Mouse (Mus musculus) cerebellum, postnatal 4 days (tissue): ENCODE data around the gene Tspan18.

Source experiments
- DNase-seq, 2 experiments: peaks; one replicate each; pipeline ENCODE4 v3.0.0; 2022; ENCODE audit warnings: low spot score in 2 of 2, mixed read lengths in 1 of 2

The Tspan18 gene

DNA sequence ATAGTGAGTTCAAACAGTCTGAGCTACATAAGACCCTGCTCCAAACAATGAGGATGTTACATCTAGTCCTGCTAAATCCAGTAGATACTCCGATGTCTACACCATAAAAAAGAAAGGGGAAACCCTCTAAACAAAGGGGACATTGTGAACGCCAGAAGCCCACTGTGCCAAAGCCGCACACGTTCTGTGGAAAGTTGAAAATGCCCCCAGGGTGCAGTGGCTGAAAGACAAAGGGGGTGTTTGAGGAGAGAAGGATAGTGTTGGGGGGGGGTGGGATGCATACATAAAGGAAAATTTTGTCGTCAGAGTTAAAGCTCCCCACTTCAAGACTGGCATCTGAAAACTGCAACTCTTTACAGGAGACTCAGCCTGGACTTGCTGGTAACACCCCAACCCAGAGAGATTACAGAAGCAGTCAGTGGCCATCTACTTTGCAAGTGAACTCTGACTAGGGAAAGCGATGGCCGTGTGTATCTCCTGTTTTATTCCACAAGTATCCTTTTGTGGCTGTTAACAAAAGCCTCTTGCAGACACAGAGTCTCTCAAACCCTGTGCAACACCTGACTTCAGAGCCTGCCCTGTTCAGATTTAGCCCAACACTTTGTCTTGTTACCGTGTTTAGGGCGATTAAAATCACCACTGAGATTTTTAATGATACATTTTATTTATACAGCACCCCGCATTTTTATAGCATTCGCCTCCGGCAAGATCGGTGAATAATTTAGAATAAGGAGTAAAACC lies 42.9 kb downstream of the Tspan18 start:
- DNase-seq: no peak

DNA sequence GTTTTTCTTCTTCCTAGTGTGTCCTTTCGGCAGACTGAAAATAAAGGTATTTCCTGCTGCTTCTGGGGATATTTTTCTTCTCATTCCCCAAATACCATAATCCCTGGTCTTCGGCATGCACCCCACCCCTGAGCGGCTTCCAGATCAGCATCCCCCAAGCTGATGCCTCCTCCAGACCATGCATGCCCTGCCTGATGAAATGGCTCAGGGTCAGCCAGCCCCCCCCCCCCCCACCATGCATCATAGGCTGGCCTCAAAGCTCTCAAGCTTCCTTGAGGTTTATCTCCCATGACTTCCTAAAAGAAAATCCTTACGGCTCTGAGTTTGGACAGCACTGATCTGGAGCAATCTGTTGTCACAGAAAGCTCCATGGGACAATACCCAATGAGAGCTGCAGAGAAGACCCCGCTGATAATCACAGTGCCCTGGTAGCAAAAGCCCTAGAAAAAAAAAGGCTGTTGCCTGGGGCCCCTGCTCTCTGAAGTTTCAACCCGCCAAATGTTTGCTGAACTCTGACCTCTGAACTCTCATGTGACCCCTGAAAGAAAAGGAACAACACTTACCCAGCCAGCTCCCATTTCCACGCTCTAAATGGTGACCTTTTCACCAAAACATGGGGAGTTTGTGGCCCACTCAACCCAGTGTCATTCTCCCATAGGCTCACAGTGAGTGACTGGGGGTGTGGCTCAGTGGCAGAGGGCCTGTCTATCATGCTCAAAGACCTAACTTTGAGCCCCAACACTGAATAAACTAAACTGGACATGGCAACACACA lies 43.8 kb downstream of the Tspan18 start:
- no peak for DNase-seq

DNA sequence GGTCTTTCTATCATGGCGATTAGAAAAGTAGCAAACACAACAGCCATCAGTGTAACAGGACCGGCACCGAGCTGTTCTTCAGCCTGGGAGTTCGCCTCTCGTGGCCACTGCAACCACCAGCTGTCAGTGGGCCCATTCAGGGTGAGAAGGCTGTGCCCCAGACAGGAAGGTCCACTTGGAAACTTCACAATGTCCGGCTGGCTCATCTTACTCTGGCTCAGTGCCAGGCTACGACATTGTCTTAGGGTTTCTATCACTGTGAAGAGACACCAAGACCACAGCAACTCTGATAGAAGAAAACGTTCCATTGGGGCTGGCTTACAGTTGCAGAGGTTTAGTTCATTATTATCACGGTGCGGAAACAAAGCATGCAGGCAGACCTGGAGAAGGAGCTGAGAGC lies 45.1 kb downstream of the Tspan18 start:
- DNase-seq: no peak

- no peak for DNase-seq
Observed at GRCm38 (mm10) chr2:93287348-93287747, 47.0 kb downstream of the Tspan18 start.

DNA sequence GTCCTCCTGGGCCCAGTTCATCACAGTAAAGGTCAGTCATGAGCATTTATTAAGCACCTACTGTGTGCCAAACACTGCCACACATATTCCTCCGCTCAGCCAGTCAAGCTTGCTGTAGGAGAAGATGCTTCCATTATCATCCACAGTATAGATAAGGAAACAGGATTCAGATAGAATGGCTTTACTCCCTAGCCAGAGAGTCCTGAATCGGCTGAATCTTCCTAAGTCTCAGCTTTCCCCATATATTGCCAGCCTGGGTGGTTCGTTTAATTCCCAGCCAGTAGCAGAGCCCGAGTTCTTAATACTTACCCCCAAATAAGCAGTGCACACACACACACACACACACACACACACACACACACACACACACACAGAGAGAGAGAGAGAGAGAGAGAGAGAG lies 47.6 kb downstream of the Tspan18 start:
- no peak for DNase-seq

- DNase-seq: no peak
Observed at GRCm38 (mm10) chr2:93286321-93286720, 48.0 kb downstream of the Tspan18 start.

DNA sequence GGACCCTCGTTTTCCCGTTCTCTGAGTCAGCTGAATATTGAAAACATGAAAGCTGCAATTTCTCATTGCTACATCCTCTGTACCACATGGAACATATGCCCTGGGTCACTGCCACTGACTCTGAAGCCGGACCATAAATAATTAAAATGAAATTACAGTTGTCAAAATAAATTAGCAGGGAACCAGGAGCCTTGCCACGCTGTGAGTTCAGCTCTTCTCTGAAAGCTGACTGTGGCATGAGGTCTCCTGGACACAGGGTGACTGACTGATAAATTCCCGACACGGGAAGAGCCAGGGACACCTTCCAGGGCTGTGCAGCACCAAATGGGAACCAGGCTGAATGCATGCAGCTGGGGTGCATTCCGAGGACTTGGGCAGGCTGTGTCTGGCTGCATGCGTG lies 48.5 kb downstream of the Tspan18 start:
- no peak for DNase-seq

DNA sequence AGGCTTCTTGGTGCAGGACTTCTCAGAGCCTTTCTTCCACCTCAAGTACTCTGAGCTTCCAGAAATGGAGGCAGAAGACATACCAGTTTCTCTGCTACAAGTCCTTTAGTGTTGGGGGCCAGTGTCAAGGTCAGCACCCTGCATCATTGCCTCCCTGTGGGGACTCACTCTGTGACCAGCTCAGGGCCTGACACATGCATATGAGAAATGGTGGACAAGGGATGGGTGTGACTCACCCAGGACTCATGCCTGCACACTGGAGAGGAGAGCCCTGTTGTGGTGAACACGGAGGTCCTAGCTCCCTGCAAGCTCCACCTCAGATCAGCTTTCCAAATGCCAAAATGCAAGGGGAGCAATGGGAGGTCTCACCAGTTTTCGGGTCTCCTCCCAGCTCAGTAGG lies 49.7 kb downstream of the Tspan18 start:
- DNase-seq: no peak

DNA sequence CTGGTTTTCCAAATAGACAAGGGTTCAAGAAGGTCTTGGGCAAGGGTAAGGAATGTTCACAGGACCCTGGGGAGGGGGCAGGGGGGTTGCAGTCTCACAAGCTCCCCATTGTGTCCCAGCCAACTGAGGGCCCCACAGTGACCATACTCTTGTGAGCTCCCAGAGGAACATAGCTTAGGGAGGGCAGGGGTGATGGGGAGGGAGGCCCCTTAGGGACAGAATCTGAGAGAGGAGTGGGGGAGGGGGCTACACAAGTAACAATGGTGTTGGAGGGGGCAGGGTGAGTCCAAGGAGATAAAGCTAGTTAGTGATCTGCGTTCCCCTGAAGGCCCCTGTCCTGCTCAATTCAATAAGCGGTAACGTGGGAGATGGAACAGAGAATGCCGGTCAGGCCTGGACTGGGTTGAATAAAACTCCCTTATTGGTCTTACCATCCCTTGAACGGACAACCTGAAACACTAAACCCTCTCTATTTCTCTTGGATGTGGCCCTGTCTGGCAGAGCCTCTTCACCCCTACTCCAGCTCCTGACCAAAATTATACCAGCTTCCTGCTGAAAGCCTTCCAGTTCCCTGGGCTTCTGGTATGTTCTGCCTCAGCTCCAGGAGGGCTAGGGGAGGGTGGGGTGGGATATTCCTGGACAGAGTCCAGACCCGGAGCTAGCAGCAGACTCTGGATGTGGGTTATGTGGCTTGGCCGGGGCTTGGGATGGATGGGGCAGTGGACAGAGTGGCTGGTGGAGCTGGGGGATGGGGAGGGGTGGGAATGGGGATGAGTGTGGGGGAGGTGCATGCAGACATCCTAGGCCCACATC lies 50.6 kb downstream of the Tspan18 start:
- DNase-seq: no peak

- no peak for DNase-seq
Observed at GRCm38 (mm10) chr2:93282636-93283035, 51.7 kb downstream of the Tspan18 start.

- DNase-seq: no peak
Observed at GRCm38 (mm10) chr2:93281466-93281865, 52.8 kb downstream of the Tspan18 start.

- no peak for DNase-seq
Observed at GRCm38 (mm10) chr2:93280117-93280620, 54.1 kb downstream of the Tspan18 start.

- no peak for DNase-seq
Observed at GRCm38 (mm10) chr2:93278181-93278975, 55.9 kb downstream of the Tspan18 start.

DNA sequence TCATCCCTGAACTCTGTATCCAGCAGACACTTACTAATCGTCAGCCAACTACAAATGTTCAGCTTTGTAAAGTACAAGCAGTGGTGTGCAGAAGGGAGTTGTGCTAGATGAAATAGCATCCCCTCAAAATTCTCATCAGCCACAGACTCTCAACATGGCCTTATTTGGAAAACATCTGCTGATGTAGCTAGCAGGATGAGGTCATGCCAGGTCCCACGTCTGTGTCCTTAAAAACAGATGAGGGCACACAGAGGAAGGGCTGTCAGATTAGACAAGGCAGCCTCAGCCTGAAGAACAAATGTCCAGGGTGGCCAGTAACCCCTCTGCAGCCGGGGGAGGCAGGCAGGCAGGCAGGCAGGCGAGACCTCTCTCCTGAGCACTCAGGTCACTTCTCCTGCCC lies 56.8 kb downstream of the Tspan18 start:
- DNase-seq: no peak

DNA sequence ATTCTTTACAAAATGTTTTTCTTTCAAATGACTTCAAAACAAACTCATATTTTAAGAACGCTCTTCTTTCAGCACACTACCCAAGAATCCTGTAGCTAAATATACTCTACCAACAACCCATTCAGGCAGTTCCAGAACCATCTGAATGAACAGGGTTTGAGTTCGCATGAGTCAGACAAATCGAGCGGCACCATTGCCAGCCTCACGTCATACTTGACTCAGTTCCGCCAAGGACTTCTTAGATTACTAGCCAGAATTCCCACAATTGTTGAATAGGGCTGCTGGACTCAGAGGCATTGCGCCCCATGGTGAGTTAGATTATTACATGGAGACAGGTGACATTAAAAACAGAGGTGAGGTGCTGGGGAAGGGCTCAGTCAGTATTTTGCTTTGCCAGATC lies 58.3 kb downstream of the Tspan18 start:
- DNase-seq: no peak

DNA sequence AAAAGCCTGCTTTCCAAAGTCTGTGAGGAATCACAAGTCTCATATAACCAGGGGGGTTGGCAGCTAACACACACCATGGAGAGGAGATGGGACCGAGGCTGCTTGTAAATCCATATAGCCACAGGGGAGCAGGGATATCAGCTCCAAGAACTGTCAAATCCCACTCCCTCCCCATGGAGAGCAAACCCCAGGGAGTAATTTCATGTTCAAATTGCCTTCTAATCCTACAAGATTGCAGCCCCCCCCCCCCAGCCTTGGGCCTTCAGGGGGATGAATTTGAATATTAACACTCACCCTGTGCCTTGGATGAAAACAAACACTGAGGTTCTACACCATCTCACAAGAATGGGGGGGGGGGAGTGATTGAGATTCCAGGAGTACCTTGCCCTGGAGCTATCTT lies 60.4 kb downstream of the Tspan18 start:
- no peak for DNase-seq

DNA sequence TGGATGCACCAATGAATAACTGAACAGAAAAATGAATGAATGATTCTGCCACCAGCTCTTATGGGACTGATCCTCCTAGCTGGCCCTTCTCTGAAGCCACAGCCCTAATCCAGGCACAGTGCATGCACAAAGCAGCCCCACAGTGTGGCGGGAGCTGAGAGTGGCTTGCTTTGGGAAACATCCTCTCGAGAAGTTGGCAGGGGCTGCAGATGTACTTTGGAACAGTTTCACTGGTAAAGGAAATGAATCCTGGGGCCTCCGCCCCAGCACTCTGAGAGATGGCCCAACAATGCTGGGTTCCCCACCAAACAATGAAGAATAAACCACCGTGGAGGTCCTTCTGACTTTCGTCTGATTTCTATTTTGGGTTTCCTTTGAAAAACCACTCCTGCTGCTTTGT lies 64.2 kb downstream of the Tspan18 start:
- no peak for DNase-seq

- no peak for DNase-seq
Observed at GRCm38 (mm10) chr2:93269611-93270010, 64.7 kb downstream of the Tspan18 start.

GRCm38 (mm10) chr2:93268711-93269270 lies 65.5 kb downstream of the Tspan18 start:
- no peak for DNase-seq

GRCm38 (mm10) chr2:93267791-93268190 lies 66.5 kb downstream of the Tspan18 start:
- no peak for DNase-seq

DNA sequence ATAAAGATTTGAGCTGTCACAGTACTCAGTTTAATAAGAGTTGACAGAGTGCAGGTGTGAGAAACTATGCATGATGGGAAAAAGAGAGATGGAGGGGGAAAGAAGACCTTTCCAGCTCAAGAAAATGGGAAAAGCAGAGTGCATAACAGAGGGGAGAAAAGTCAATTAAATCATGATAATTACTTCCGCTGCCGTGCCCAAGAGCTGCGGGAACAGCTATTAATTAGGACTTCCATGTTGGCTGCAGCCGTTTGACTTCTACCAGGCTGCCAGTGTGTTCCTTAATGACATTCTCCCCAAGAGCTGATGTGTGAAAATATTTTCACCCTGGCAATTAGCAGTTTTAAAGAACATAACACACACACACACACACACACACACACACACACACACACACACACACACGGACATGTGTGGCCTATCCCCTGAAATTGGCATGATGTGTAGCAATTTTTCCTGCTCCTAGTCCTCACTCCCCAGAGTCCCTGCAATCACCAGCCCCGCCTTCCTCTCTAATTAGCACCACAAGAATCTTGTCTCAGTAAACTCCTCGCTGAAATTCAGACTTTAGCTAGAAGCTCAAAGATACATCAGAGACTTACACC lies 67.6 kb downstream of the Tspan18 start:
- DNase-seq: no peak
